Mouse (Mus musculus) thymus, adult 2 months (tissue): ENCODE data around the gene Ank3. TPM values are rescaled to one million over a fixed set of nuclear protein-coding genes. Genes with fewer than 3 reads are reported as not detected.

Source experiments
- DNase-seq: peaks from one replicate; pipeline ENCODE4 v3.0.0; 2021
- H3K27ac ChIP-seq: fragments of 200-500 bp; 2 replicates; pipeline ENCODE4 v1.5.1; 2012; ENCODE audit warnings: low read length, control low read depth; ENCODE audit not compliant: control insufficient read depth, insufficient read depth
- H3K27me3 ChIP-seq: fragments of 200-500 bp; 2 replicates; pipeline ENCODE4 v1.6.1; 2012; ENCODE audit warnings: mild to moderate bottlenecking, low read length, moderate library complexity, mixed read lengths; ENCODE audit not compliant: control insufficient read depth, insufficient read depth
- H3K36me3 ChIP-seq: fragments of 200-500 bp; 2 replicates; pipeline ENCODE4 v1.6.1; 2012; ENCODE audit warnings: mild to moderate bottlenecking, low read length, moderate library complexity; ENCODE audit not compliant: control insufficient read depth, insufficient read depth
- H3K4me1 ChIP-seq: fragments of 200-500 bp; replicated peaks from 2 replicates; pipeline ENCODE4 v1.6.1; 2012; ENCODE audit warnings: low read length; ENCODE audit not compliant: control insufficient read depth, insufficient read depth
- H3K4me3 ChIP-seq: fragments of 200-500 bp; 2 replicates; pipeline ENCODE4 v1.5.1; 2012; ENCODE audit warnings: mild to moderate bottlenecking, low read length, control low read depth, moderate library complexity; ENCODE audit not compliant: control insufficient read depth, insufficient read depth
- CTCF ChIP-seq: fragments of 200-500 bp; IDR thresholded peaks from 2 replicates; pipeline ENCODE4 v1.5.1; 2012; ENCODE audit warnings: mild to moderate bottlenecking, control low read depth, low read length, moderate library complexity, borderline replicate concordance; ENCODE audit not compliant: control insufficient read depth, poor library complexity, insufficient read depth; ENCODE audit errors: extremely low read depth
- POLR2A ChIP-seq: fragments of 200-500 bp; IDR thresholded peaks from 2 replicates; pipeline ENCODE4 v1.6.1; 2012; ENCODE audit warnings: mild to moderate bottlenecking, low read length, control low read depth, moderate library complexity; ENCODE audit not compliant: control insufficient read depth, poor library complexity, insufficient read depth; ENCODE audit errors: extremely low read depth
- WGBS: fragments of 180-500 bp; shearing (Covaris S2); methylation state at CpG from one replicate; pipeline ENCODE4 v1.1.7; 2018; 5-methylcytosine and 5-hydroxymethylcytosine counted together
- polyA plus RNA-seq: library from polyadenylated mRNA; depleted of rRNA; stranded (reverse); fragments of >200 nt; gene quantifications from 2 replicates; pipeline ENCODE4 v1.2.3, GENCODE M21; 2012

The Ank3 gene
- polyA plus RNA-seq, 1 experiment = 4.2 TPM

- Histone ChIP-seq H3K4me1 (no peaks in the 10 kb centered on the region), H3K4me3 (no peak overlapping the region), H3K27me3 (no peaks in the 10 kb centered on the region), H3K36me3 (no peaks in the 10 kb centered on the region), H3K27ac (no peak overlapping the region)
- DNase-seq = no peak
- WGBS = 12% methylated on average over 8 of the region's 8 CpGs
- TF ChIP-seq POLR2A (no peak), CTCF (no peak)
These were observed 397.9 kb downstream of the Ank3 start for GRCm38 (mm10) chr10:69796421-69796886.

- 95% methylated on average over 14 of the region's 14 CpGs for WGBS
- no peaks in the 10 kb centered on the region for H3K36me3 ChIP-seq
- no peak for DNase-seq
- no peaks in the 10 kb centered on the region for H3K27me3 ChIP-seq
- H3K4me3 ChIP-seq = no peak overlapping the region
- no peaks in the 10 kb centered on the region for H3K4me1 ChIP-seq
- H3K27ac ChIP-seq = no peak overlapping the region
- TF ChIP-seq POLR2A = no peak
- no peak for TF ChIP-seq CTCF
These were observed 404.7 kb downstream of the Ank3 start for GRCm38 (mm10) chr10:69803135-69803756.

- H3K4me3 ChIP-seq = no peak overlapping the region
- no peaks in the 10 kb centered on the region for H3K27me3 ChIP-seq
- WGBS = 92% methylated on average over 6 of the region's 6 CpGs
- DNase-seq = no peak
- no peaks in the 10 kb centered on the region for H3K36me3 ChIP-seq
- H3K4me1 ChIP-seq = no peaks in the 10 kb centered on the region
- no peak overlapping the region for H3K27ac ChIP-seq
- TF ChIP-seq POLR2A (no peak), CTCF (no peak)
These were observed 406.0 kb downstream of the Ank3 start for GRCm38 (mm10) chr10:69804613-69805012.

- no peaks in the 10 kb centered on the region for H3K4me1 ChIP-seq
- WGBS = 90% methylated on average over 8 of the region's 8 CpGs
- no peak overlapping the region for H3K4me3 ChIP-seq
- H3K36me3 ChIP-seq = no peaks in the 10 kb centered on the region
- H3K27ac ChIP-seq = no peak overlapping the region
- DNase-seq = no peak
- no peaks in the 10 kb centered on the region for H3K27me3 ChIP-seq
- TF ChIP-seq POLR2A = no peak
- no peak for TF ChIP-seq CTCF
These were observed 412.2 kb downstream of the Ank3 start for GRCm38 (mm10) chr10:69810785-69811184.

GRCm38 (mm10) chr10:69813823-69814522 is 415.4 kb downstream of the Ank3 start:
- TF ChIP-seq POLR2A (no peak), CTCF (no peak)
- Histone ChIP-seq H3K27ac (no peak overlapping the region), H3K4me3 (no peak overlapping the region), H3K27me3 (no peaks in the 10 kb centered on the region), H3K4me1 (no peaks in the 10 kb centered on the region), H3K36me3 (no peaks in the 10 kb centered on the region)
- DNase-seq = no peak
- 80% methylated on average over 6 of the region's 6 CpGs for WGBS

- no peak for DNase-seq
- Histone ChIP-seq H3K27ac (no peak overlapping the region), H3K4me3 (no peak overlapping the region), H3K27me3 (no peaks in the 10 kb centered on the region), H3K36me3 (no peaks in the 10 kb centered on the region), H3K4me1 (no peaks in the 10 kb centered on the region)
- WGBS = 95% methylated on average over 7 of the region's 7 CpGs
- no peak for TF ChIP-seq CTCF
- no peak for TF ChIP-seq POLR2A
These were observed 422.7 kb downstream of the Ank3 start for GRCm38 (mm10) chr10:69821245-69821644.

GRCm38 (mm10) chr10:69828770-69829169 is 430.2 kb downstream of the Ank3 start:
- Histone ChIP-seq H3K27ac (no peak overlapping the region), H3K4me1 (no peaks in the 10 kb centered on the region), H3K36me3 (no peaks in the 10 kb centered on the region), H3K27me3 (no peaks in the 10 kb centered on the region), H3K4me3 (no peak overlapping the region)
- WGBS = 57% methylated on average over 2 of the region's 2 CpGs
- TF ChIP-seq POLR2A (no peak), CTCF (no peak)
- DNase-seq = no peak
